Mouse (Mus musculus) myocyte (in vitro differentiated cells): ENCODE data around the gene Per1.

Experiments used
- CEBPB ChIP-seq: IDR thresholded peaks from 2 replicates; pipeline ENCODE4 v1.6.1; 2011; ENCODE audit warnings: mild to moderate bottlenecking, moderate library complexity; ENCODE audit not compliant: poor library complexity, insufficient read depth, severe bottlenecking
- E2F4 ChIP-seq: IDR thresholded peaks from one replicate; pipeline ENCODE4 v1.6.1; 2011; ENCODE audit warnings: mild to moderate bottlenecking, control low read depth, moderate library complexity; ENCODE audit not compliant: insufficient read depth
- MAX ChIP-seq: IDR thresholded peaks from one replicate; pipeline ENCODE4 v1.6.1; 2011; ENCODE audit warnings: low read depth, mild to moderate bottlenecking, control low read depth
- MYOD1 ChIP-seq, 3 experiments: IDR thresholded peaks; one replicate each; pipeline ENCODE4 v1.6.1; 2011; ENCODE audit warnings: control low read depth in 2 of 3, low read depth in 2 of 3, mild to moderate bottlenecking in 2 of 3, moderate library complexity in 1 of 3; ENCODE audit not compliant: insufficient read length in 2 of 3, control insufficient read depth in 1 of 3
- MYOG ChIP-seq, 3 experiments: IDR thresholded peaks; one replicate each; pipeline ENCODE4 v1.6.1; 2011; ENCODE audit warnings: control low read depth in 2 of 3, low read depth in 2 of 3, mild to moderate bottlenecking in 2 of 3; ENCODE audit not compliant: insufficient read length in 2 of 3, control insufficient read depth in 1 of 3, insufficient read depth in 1 of 3
- POLR2A ChIP-seq: IDR thresholded peaks from one replicate; pipeline ENCODE4 v1.6.1; 2011; ENCODE audit warnings: low read depth, mild to moderate bottlenecking, control low read depth, moderate library complexity; ENCODE audit not compliant: insufficient read length
- POLR2AphosphoS2 ChIP-seq: IDR thresholded peaks from one replicate; pipeline ENCODE4 v1.6.1; 2011; ENCODE audit warnings: low read depth, control low read depth; ENCODE audit not compliant: insufficient read length
- REST ChIP-seq: IDR thresholded peaks from one replicate; pipeline ENCODE4 v1.6.1; 2011; ENCODE audit warnings: mild to moderate bottlenecking, control low read depth, moderate library complexity; ENCODE audit not compliant: insufficient read depth, insufficient read length
- SRF ChIP-seq: IDR thresholded peaks from one replicate; pipeline ENCODE4 v1.6.1; 2011; ENCODE audit warnings: low read depth; ENCODE audit not compliant: control insufficient read depth, insufficient read length
- TCF12 ChIP-seq: IDR thresholded peaks from one replicate; pipeline ENCODE4 v1.6.1; 2011; ENCODE audit warnings: mild to moderate bottlenecking, control low read depth; ENCODE audit not compliant: poor library complexity, insufficient read depth, severe bottlenecking
- TCF3 ChIP-seq: IDR thresholded peaks from one replicate; pipeline ENCODE4 v1.6.1; 2011; ENCODE audit warnings: low read depth, control low read depth; ENCODE audit not compliant: insufficient read length
- USF1 ChIP-seq: IDR thresholded peaks from one replicate; pipeline ENCODE4 v1.6.1; 2011; ENCODE audit warnings: low read depth, mild to moderate bottlenecking, control low read depth, moderate library complexity

- TF ChIP-seq MAX (no peak), POLR2A (no peak), MYOG (IDR thresholded peaks at IDR 0.05; ENCODE audit: control insufficient read depth in 1 of 3, insufficient read depth in 1 of 3, insufficient read length in 2 of 3, low read depth in 2 of 3) (no peak), POLR2AphosphoS2 (no peak), TCF12 (no peak), MYOD1 (IDR thresholded peaks at IDR 0.05; ENCODE audit: control insufficient read depth in 1 of 3, insufficient read length in 2 of 3, low read depth in 2 of 3) (no peak), E2F4 (no peak), USF1 (no peak), REST (no peak), SRF (no peak), CEBPB (no peak), TCF3 (no peak)
Observed at GRCm38 (mm10) chr11:69147546-69147945, 52.5 kb downstream of the Per1 start.
